Mouse (Mus musculus) neural tube, embryonic 13.5 days (tissue): ENCODE measurements at regions not wholly inside any gene's neighbourhood (a gene's known extent, or its start where the extent isn't known, plus 50 kb on each side); places are given as distances from the start of the nearest gene placed in this dataset.

Source experiments
- ATAC-seq: fragments of 200-750 bp; cut with Nextera tagmentation; 2 replicates; pipeline ENCODE4 v1.8.0; 2017; ENCODE audit warnings: low read depth, mild to moderate bottlenecking, moderate TSS enrichment, moderate library complexity
- H3K27ac ChIP-seq: fragments of 300-500 bp; sonication (generic); replicated peaks from 2 replicates; pipeline ENCODE4 v1.5.1; 2015; ENCODE audit warnings: moderate library complexity, mild to moderate bottlenecking, inconsistent platforms
- H3K27me3 ChIP-seq: fragments of 300-500 bp; sonication (generic); 2 replicates; pipeline ENCODE4 v1.6.1; 2015; ENCODE audit warnings: mild to moderate bottlenecking, inconsistent platforms
- H3K36me3 ChIP-seq: fragments of 300-500 bp; sonication (generic); 2 replicates; pipeline ENCODE4 v1.6.1; 2015; ENCODE audit warnings: mild to moderate bottlenecking, inconsistent platforms
- H3K4me1 ChIP-seq: fragments of 300-500 bp; sonication (generic); replicated peaks from 2 replicates; pipeline ENCODE4 v1.6.1; 2015; ENCODE audit warnings: inconsistent platforms
- H3K4me2 ChIP-seq: fragments of 300-500 bp; sonication (generic); 2 replicates; pipeline ENCODE4 v1.6.1; 2015; ENCODE audit warnings: inconsistent platforms, mild to moderate bottlenecking, moderate library complexity
- H3K4me3 ChIP-seq: fragments of 300-500 bp; sonication (generic); 2 replicates; pipeline ENCODE4 v1.5.1; 2015; ENCODE audit warnings: mild to moderate bottlenecking, inconsistent platforms
- H3K9ac ChIP-seq: fragments of 300-500 bp; sonication (generic); 2 replicates; pipeline ENCODE4 v1.6.1; 2015; ENCODE audit warnings: moderate library complexity, mild to moderate bottlenecking, inconsistent platforms
- H3K9me3 ChIP-seq: fragments of 300-500 bp; sonication (generic); 2 replicates; pipeline ENCODE4 v1.6.1; 2016; ENCODE audit warnings: inconsistent platforms
- WGBS: fragments of 180-500 bp; shearing (Covaris S2); methylation state at CpG from one replicate; pipeline ENCODE4 v1.1.7; 2015; 5-methylcytosine and 5-hydroxymethylcytosine counted together

DNA sequence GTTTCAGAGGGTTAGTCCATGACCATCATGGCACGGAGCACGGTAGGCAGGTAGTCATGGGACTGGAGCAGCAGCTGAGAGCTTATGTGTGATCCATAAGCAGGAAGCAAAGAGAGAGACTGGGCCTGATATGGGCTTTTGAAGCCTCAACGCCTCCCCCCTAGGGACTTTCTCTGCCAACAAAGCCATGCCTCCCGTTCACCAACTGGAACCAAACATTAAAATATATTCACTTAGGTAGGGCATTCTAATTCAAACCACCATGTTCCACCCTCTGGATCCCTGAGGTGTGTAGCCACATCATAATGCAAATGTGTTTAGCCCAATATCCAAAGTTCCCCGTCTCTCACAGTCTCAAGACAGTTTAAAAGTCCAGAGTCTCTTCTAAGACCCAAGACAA lies 85.3 kb upstream of the Ltbp1 start:
- H3K4me3 ChIP-seq, result no peak overlapping the region
- H3K4me1 ChIP-seq, result peaks cover 12% of the 10 kb centered on the region
- 80% methylated on average over 5 of the region's 5 CpGs for WGBS
- no peak overlapping the region for H3K9ac ChIP-seq
- no peak overlapping the region for H3K4me2 ChIP-seq
- no peaks in the 10 kb centered on the region for H3K36me3 ChIP-seq
- peaks cover 6% of the 10 kb centered on the region for H3K9me3 ChIP-seq
- no peak for ATAC-seq
- no peaks in the 10 kb centered on the region for H3K27me3 ChIP-seq
- H3K27ac ChIP-seq, result no peak overlapping the region

DNA sequence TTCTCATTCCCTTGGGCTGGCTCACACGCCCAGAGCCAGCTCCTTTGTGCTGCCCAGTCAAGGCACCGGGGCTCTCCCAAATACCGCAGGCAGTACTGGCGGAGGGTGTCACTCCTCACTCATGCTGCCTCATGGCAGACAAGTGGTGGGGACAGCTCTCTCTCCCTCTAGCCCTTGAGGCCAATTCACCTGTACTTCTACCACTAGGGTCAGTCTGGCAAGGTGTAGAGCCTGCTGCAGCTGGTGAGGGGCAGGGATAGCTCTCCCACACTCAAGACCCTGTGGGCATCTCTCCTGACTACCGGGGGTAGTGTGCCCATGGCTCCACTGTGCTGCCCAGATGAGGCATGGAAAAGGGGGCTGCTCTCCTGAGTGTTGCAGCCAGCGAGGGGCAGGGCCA lies 84.0 kb upstream of the Ltbp1 start:
- H3K4me3 ChIP-seq, result no peak overlapping the region
- peaks cover 4% of the 10 kb centered on the region for H3K9me3 ChIP-seq
- H3K4me1 ChIP-seq, result peaks cover 12% of the 10 kb centered on the region
- ATAC-seq, result no peak
- 89% methylated on average over 6 of the region's 6 CpGs for WGBS
- no peak overlapping the region for H3K27ac ChIP-seq
- H3K36me3 ChIP-seq, result no peaks in the 10 kb centered on the region
- no peak overlapping the region for H3K9ac ChIP-seq
- no peaks in the 10 kb centered on the region for H3K27me3 ChIP-seq
- no peak overlapping the region for H3K4me2 ChIP-seq

DNA sequence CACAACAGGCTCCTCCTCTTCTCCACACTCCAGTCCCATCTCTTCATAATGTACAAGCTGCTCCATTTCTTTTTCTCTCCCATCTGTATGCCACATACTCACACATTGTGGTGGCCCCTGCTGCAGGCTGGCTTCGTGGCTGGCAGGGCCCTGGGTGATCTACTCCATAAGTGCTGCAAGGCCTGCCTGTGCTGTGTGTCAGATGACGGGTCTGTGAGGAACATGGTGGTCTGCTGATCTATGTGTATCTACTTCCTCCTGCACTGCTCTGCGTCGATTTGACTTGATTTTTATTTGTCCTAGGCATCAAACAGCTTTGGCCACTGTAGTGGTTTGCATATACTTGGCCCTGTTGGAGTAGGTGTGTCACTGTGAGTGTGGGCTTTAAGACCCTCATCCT lies 83.4 kb upstream of the Ltbp1 start:
- Histone ChIP-seq H3K36me3 (no peaks in the 10 kb centered on the region), H3K27ac (no peak overlapping the region), H3K4me2 (no peak overlapping the region), H3K27me3 (no peaks in the 10 kb centered on the region), H3K4me1 (peaks cover 12% of the 10 kb centered on the region), H3K9ac (no peak overlapping the region), H3K9me3 (no peaks in the 10 kb centered on the region), H3K4me3 (no peak overlapping the region)
- WGBS, result 75% methylated on average over 4 of the region's 4 CpGs
- ATAC-seq, result peak; percentile 32; the same call in 1 of the 2 replicates

DNA sequence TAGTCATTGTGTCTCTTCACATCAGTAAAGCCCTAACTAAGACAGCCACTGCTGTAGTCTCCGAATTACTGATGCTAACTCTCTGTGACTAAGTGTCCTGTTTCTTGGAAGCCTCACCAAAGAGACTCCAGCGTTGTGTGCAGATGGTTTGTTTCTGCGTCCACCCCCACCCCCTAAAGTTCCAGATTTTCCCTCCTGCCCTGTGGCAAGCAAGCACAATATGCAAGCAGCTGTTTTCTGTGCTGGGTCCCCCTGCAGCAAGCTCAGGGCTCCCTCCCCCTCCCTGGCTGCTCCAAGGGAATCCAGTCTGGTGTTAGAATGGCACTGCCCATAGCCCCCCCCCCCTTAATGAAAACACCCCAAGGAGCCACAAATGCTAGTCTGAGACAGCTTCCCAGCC lies 82.8 kb upstream of the Ltbp1 start:
- H3K36me3 ChIP-seq, result no peaks in the 10 kb centered on the region
- H3K27ac ChIP-seq, result no peak overlapping the region
- H3K4me1 ChIP-seq, result peaks cover 12% of the 10 kb centered on the region
- no peaks in the 10 kb centered on the region for H3K9me3 ChIP-seq
- H3K4me2 ChIP-seq, result no peak overlapping the region
- no peak overlapping the region for H3K9ac ChIP-seq
- ATAC-seq, result peak; percentile 40
- H3K27me3 ChIP-seq, result no peaks in the 10 kb centered on the region
- 19% methylated on average over 3 of the region's 3 CpGs for whole genome bisulfite sequencing
- no peak overlapping the region for H3K4me3 ChIP-seq

DNA sequence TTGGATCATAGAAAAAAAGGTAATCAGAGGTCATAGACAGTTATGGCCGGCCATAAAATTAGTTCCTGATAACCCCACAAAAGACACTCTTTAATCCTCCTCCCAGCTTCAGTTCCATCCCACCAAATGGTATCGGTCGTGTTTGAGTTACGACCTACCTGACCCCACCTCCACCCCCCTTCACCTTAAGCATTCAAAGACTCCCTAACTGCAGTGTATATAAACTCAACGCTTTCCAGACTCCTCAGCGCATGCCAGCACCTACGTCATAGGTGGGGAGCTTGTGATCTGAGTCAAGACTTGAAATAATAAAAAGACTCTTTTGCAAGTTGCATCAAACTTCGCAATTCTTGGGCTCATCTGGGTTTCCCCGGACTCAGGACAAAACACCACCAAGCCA lies 82.3 kb upstream of the Ltbp1 start:
- no peak overlapping the region for H3K27ac ChIP-seq
- peaks cover 12% of the 10 kb centered on the region for H3K4me1 ChIP-seq
- H3K4me3 ChIP-seq, result no peak overlapping the region
- 25% methylated on average over 9 of the region's 9 CpGs for WGBS
- ATAC-seq, result no peak
- no peak overlapping the region for H3K9ac ChIP-seq
- no peaks in the 10 kb centered on the region for H3K36me3 ChIP-seq
- H3K27me3 ChIP-seq, result no peaks in the 10 kb centered on the region
- no peak overlapping the region for H3K4me2 ChIP-seq
- no peaks in the 10 kb centered on the region for H3K9me3 ChIP-seq

DNA sequence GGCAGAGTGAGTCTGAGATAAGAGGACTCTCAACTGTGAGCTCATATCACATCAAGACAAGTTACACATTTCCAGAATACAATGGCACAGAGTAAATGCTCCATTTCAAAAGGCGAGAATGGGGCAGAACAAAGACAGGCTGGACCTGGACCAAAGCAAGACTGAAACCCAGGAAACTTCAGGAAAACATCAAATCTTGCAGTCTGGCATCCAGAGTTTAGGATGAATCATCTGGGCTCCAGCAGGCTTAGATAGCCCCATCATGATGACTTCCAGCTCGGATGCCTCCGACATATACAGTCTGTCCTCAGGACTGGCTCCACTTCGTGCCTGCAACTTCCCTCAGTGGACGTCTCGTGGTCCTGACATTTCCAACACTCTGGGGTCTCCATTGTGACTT lies 80.2 kb upstream of the Ltbp1 start:
- Histone ChIP-seq H3K36me3 (no peaks in the 10 kb centered on the region), H3K4me1 (peaks cover 12% of the 10 kb centered on the region), H3K9me3 (no peaks in the 10 kb centered on the region), H3K9ac (no peak overlapping the region), H3K4me3 (no peak overlapping the region), H3K27me3 (no peaks in the 10 kb centered on the region), H3K27ac (no peak overlapping the region), H3K4me2 (no peak overlapping the region)
- ATAC-seq, result no peak
- WGBS, result 95% methylated on average over 6 of the region's 6 CpGs

DNA sequence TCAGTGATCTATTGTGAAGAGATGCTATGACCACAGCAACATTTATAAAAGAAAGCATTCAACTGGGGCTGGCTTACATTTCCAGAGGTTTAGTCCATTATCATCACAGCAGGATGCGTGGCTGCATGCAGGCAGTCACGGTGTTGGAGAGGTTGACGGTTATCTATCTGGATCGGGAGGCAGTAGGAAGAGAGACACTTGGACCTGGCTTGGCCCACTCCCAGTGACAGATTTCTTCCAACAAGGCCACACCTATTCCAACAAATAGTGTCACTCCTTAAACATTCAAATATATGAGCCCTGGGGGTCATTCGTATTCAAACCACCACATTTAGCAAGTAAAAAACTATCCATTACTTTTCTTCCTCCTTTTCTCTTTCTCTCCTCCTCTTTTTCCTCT lies 77.4 kb upstream of the Ltbp1 start:
- no peak overlapping the region for H3K4me3 ChIP-seq
- no peak overlapping the region for H3K4me2 ChIP-seq
- H3K27me3 ChIP-seq, result no peaks in the 10 kb centered on the region
- 55% methylated on average over 5 of the region's 5 CpGs for WGBS
- H3K9ac ChIP-seq, result no peak overlapping the region
- no peaks in the 10 kb centered on the region for H3K9me3 ChIP-seq
- H3K27ac ChIP-seq, result no peak overlapping the region
- no peaks in the 10 kb centered on the region for H3K36me3 ChIP-seq
- ATAC-seq, result no peak
- 0 out of 2 replicates have a peak, but pooled peaks cover 3% of the 10 kb centered on the region for H3K4me1 ChIP-seq

DNA sequence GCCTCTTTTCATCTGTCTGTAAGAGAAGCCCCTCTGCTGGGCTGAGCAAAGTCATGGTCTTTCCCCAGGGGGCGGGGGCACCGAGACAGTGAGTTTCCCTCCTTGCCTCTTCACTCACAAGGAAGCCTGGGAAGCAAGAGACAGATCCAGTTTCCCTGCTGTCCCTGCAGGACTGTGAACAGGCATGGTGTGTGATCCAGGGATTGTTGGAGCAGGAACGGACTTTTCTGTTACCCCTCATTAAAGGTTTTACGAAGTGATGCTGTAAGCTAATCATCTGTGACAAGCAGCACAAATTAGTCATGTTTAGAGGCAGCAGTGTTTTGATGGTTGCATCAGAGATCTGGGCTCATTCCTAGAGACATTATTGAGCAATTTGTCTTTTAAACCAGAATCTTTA lies 73.8 kb upstream of the Ltbp1 start:
- H3K4me3 ChIP-seq, result no peak overlapping the region
- no peak for ATAC-seq
- no peak overlapping the region for H3K4me2 ChIP-seq
- WGBS, result 56% methylated on average over 4 of the region's 4 CpGs
- no peak overlapping the region for H3K27ac ChIP-seq
- no peaks in the 10 kb centered on the region for H3K36me3 ChIP-seq
- no peaks in the 10 kb centered on the region for H3K27me3 ChIP-seq
- H3K4me1 ChIP-seq, result no peaks in the 10 kb centered on the region
- no peaks in the 10 kb centered on the region for H3K9me3 ChIP-seq
- no peak overlapping the region for H3K9ac ChIP-seq

DNA sequence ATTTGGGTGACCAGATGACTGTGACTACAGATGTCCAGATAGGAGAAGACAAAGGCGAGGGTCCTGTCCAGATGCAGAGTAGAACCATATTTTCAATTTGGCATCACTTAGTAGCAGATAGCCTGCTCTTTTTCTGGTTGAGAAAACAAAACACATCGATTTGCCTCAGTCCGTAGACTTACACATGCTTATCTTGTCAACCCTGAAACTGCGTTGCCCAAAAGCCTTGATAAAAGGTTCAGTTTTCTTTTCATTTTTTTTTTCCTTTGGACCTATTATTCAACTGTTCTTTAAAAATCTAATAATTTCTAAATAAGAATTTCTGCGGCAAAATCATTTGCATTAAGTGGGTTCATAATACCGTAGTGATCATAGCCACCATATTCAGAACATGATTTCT lies 64.0 kb upstream of the Ltbp1 start:
- 93% methylated on average over 6 of the region's 6 CpGs for WGBS
- H3K9me3 ChIP-seq, result no peaks in the 10 kb centered on the region
- H3K4me1 ChIP-seq, result peaks cover 10% of the 10 kb centered on the region
- no peaks in the 10 kb centered on the region for H3K27me3 ChIP-seq
- no peaks in the 10 kb centered on the region for H3K36me3 ChIP-seq
- H3K4me3 ChIP-seq, result no peak overlapping the region
- ATAC-seq, result no peak
- no peak overlapping the region for H3K27ac ChIP-seq
- H3K4me2 ChIP-seq, result no peak overlapping the region
- H3K9ac ChIP-seq, result no peak overlapping the region

DNA sequence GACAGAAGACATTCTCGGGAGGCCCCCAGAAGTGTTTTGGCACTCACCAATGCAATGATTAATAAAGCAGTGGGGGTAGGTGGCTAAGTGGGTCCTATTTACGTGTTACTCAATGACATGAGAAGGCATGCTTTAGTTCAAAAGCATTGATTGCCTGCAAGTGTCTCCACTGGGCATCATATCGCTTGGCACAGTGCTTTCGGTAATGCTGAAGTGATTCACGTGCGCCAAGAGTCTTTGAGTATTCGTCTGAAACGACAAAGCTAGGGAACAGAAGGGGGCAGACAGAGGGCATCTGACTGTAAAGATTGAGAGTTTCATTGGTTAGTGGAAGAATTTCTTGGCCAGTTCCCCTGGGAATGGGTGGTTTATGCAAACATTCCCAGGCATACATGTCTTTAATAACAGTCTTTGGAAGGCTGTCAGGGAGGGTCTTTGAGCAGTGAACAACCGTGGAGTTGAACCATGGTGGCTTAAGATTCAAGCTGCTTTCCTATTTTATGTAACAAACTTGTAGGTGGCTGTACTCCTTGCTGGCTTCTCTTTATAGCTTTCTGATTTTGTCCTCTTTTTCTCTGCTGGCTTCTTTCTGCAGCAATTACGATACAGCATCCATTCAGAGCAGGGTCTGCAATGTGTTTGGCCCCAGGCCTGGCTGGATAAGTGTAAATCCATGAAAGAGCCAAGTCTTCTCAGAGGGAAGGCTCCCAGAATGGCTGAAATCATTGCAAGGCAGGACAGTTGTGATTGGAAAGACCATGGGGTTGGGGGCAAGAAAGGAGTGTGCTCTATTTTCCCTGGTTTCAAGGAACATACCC lies 62.2 kb upstream of the Ltbp1 start:
- Histone ChIP-seq H3K4me3 (no peak overlapping the region), H3K9ac (no peak overlapping the region), H3K27ac (no peak overlapping the region), H3K27me3 (no peaks in the 10 kb centered on the region), H3K4me2 (no peak overlapping the region), H3K9me3 (no peaks in the 10 kb centered on the region), H3K36me3 (no peaks in the 10 kb centered on the region), H3K4me1 (peaks cover 10% of the 10 kb centered on the region)
- no peak for ATAC-seq
- 51% methylated on average over 10 of the region's 10 CpGs for WGBS

DNA sequence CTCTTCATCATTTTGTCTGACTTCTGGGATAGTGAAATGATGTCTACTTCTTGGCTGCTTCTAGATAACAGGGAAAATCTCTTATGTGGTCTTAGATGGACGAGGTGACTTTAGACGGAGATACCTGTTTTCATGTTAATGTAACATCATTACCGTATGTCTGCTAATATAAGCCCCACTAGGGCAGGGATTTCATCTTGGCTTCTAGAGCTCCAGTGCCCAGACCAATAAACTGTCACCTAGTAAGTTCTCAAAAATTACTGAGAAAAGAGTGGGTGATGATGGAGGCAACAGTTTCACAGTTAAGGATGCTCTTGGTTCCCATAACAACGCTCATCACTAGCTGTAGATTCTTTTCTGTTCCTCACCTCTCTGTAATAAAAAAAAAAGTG lies 61.6 kb upstream of the Ltbp1 start:
- Histone ChIP-seq H3K9me3 (no peaks in the 10 kb centered on the region), H3K36me3 (no peaks in the 10 kb centered on the region), H3K9ac (no peak overlapping the region), H3K4me2 (no peak overlapping the region), H3K4me1 (peaks cover 10% of the 10 kb centered on the region), H3K4me3 (no peak overlapping the region), H3K27ac (no peak overlapping the region), H3K27me3 (no peaks in the 10 kb centered on the region)
- no peak for ATAC-seq
- 38% methylated on average over 4 of the region's 4 CpGs for WGBS

DNA sequence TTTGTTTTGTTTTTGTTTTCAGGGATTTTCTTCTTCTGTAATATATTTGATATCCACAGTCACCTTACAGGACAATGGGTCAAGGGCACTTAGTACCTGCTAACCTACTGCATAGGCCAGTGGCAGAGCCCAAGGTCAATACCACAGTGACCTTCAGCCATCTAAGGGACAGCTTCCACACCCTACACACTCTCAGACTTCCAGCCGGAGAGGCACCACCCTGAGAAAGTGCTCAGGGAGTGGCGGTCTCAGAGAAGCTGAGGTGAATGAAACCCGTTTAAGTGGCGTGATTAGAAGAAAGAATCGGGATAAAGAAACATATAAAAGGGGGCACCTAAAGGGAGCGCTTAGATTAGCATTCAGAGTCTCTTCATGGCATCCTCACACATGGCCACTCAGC lies 60.2 kb upstream of the Ltbp1 start:
- no peak for ATAC-seq
- Histone ChIP-seq H3K27me3 (no peaks in the 10 kb centered on the region), H3K9me3 (no peaks in the 10 kb centered on the region), H3K27ac (no peak overlapping the region), H3K9ac (no peak overlapping the region), H3K4me3 (no peak overlapping the region), H3K4me2 (no peak overlapping the region), H3K4me1 (peaks cover 10% of the 10 kb centered on the region), H3K36me3 (no peaks in the 10 kb centered on the region)
- 81% methylated on average over 6 of the region's 6 CpGs for WGBS

DNA sequence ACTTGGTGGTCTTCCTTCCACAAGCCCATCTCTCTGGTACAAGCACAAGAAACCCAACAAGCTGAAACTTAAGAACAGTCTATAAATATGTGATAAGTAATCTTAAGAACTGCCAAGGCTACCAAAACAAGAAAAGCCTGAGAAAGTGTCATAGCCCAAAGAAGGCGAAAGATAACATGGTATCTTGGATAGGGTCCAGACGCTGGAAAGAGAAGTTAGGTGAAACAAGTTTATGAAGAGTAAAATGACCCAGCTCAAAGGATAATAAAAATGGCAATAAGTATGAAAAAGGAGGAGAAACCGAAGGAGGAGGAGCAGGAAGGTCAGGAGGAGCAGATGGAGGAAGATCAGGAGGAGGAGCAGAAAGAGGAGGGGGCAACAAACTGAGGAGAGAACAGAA lies 56.9 kb upstream of the Ltbp1 start:
- peaks cover 4% of the 10 kb centered on the region for H3K4me1 ChIP-seq
- no peak overlapping the region for H3K4me2 ChIP-seq
- no peak overlapping the region for H3K9ac ChIP-seq
- H3K4me3 ChIP-seq, result no peak overlapping the region
- WGBS, result 89% methylated on average over 3 of the region's 3 CpGs
- ATAC-seq, result no peak
- no peak overlapping the region for H3K27ac ChIP-seq
- H3K27me3 ChIP-seq, result no peaks in the 10 kb centered on the region
- no peaks in the 10 kb centered on the region for H3K36me3 ChIP-seq
- H3K9me3 ChIP-seq, result 0 out of 2 replicates have a peak, but pooled peaks cover 4% of the 10 kb centered on the region
